18 mouse cellular contexts compared by ENCODE assay signal in genomic region chr1:82624934-82625333, GRCm38 (mm10). TPM values are rescaled to one million over a fixed set of nuclear protein-coding genes. Genes with fewer than 3 reads are reported as not detected.
DNase-seq lines count a peak whose midpoint lies in the region; ATAC-seq and TF ChIP-seq lines count a peak whose summit lies in the region.
"Had no signal": no experiment of that assay in that cellular context is flagged by ENCODE, and none has a peak within 500 bp of the region (broad histone marks: within the 10 kb centered on the region; RNA-seq: fewer than 3 reads in every experiment).

No protein-coding gene starts in this region.

- ATAC-seq in liver, embryonic 13.5 days (ENCODE audit: low read depth) = peak; percentile 55
- ATAC-seq in liver, postnatal 0 days = peak; percentile 88
- ATAC-seq in hindbrain, embryonic 14.5 days (ENCODE audit: low FRiP score) = no peak
- ATAC-seq: forebrain, embryonic 15.5 days had no signal

- no peaks in the 10 kb centered on the region for H3K36me3 ChIP-seq in liver, embryonic 13.5 days
- H3K36me3 ChIP-seq in liver, postnatal 0 days (replicated peaks; ENCODE audit: insufficient read depth, low read length) = no peaks in the 10 kb centered on the region
- no peaks in the 10 kb centered on the region for H3K36me3 ChIP-seq in hindbrain, embryonic 14.5 days (replicated peaks; ENCODE audit: control insufficient read depth, insufficient read depth)
- H3K36me3 ChIP-seq: embryonic facial prominence, embryonic 12.5 days; forebrain, embryonic 15.5 days; heart, embryonic 15.5 days; hindbrain, embryonic 13.5 days had no signal

- H3K4me3 ChIP-seq in liver, embryonic 13.5 days (replicated peaks) = no peak overlapping the region
- no peak overlapping the region for H3K4me3 ChIP-seq in liver, postnatal 0 days (ENCODE audit: low read depth, low read length)
- H3K4me3 ChIP-seq in hindbrain, embryonic 14.5 days (replicated peaks; ENCODE audit: low read length) = no peak overlapping the region
- H3K4me3 ChIP-seq: embryonic facial prominence, embryonic 12.5 days; forebrain, embryonic 15.5 days; heart, embryonic 15.5 days; hindbrain, embryonic 13.5 days had no signal

- TF ChIP-seq EP300 in liver, postnatal 0 days (IDR thresholded peaks at IDR 0.05; ENCODE audit: low read depth) = peak; percentile 87

- no peak for TF ChIP-seq CTCF in liver, postnatal 0 days (IDR thresholded peaks at IDR 0.05; ENCODE audit: low read depth)

- H3K9ac ChIP-seq in liver, embryonic 13.5 days = no peak overlapping the region
- no peak overlapping the region for H3K9ac ChIP-seq in liver, postnatal 0 days (replicated peaks)
- no peak overlapping the region for H3K9ac ChIP-seq in hindbrain, embryonic 14.5 days
- H3K9ac ChIP-seq: embryonic facial prominence, embryonic 12.5 days; forebrain, embryonic 15.5 days; heart, embryonic 15.5 days; hindbrain, embryonic 13.5 days had no signal

- 0 out of 2 replicates have a peak overlapping the region, but pooled peaks have one; percentile 45 for H3K27ac ChIP-seq in liver, embryonic 13.5 days
- no peak overlapping the region for H3K27ac ChIP-seq in liver, postnatal 0 days (ENCODE audit: low read depth)
- H3K27ac ChIP-seq in hindbrain, embryonic 14.5 days = no peak overlapping the region
- H3K27ac ChIP-seq: embryonic facial prominence, embryonic 12.5 days; forebrain, embryonic 15.5 days; heart, embryonic 15.5 days; hindbrain, embryonic 13.5 days had no signal

- no peak overlapping the region for H3K4me2 ChIP-seq in liver, embryonic 13.5 days
- no peak overlapping the region for H3K4me2 ChIP-seq in liver, postnatal 0 days (ENCODE audit: low read depth, low read length)
- no peak overlapping the region for H3K4me2 ChIP-seq in hindbrain, embryonic 14.5 days (replicated peaks)
- H3K4me2 ChIP-seq: embryonic facial prominence, embryonic 12.5 days; forebrain, embryonic 15.5 days; heart, embryonic 11.5 days; heart, embryonic 15.5 days; hindbrain, embryonic 13.5 days had no signal

- peak; percentile 8 for DNase-seq in liver
- DNase-seq in liver, embryonic 13.5 days = no peak
- no peak for DNase-seq in liver, postnatal 0 days
- DNase-seq in spleen, postnatal 4 days (ENCODE audit: low spot score in 2 of 2) = no peak
- no peak for DNase-seq in hindbrain, embryonic 14.5 days (ENCODE audit: low spot score)
- DNase-seq in embryo, embryonic 10 days (ENCODE audit: low spot score) = no peak
- DNase-seq: adrenal gland, adult 2 months; adrenal gland, postnatal 36 days; cerebellum, adult 8-10 months; cerebellum, postnatal 14 days; gastrocnemius, postnatal 36 days; heart, adult 18-20 months; heart, postnatal 14 days had no signal

- 21% methylated on average over 6 of the region's 6 CpGs for WGBS in liver, embryonic 13.5 days (ENCODE audit: insufficient replicate concordance)
- 48% methylated on average over 6 of the region's 6 CpGs for WGBS in liver, postnatal 0 days (ENCODE audit: insufficient replicate concordance)
- WGBS in hindbrain, embryonic 14.5 days = 85% methylated on average over 6 of the region's 6 CpGs

- no peaks in the 10 kb centered on the region for H3K9me3 ChIP-seq in liver, embryonic 13.5 days (replicated peaks)
- no peaks in the 10 kb centered on the region for H3K9me3 ChIP-seq in liver, postnatal 0 days (ENCODE audit: low read length)
- no peaks in the 10 kb centered on the region for H3K9me3 ChIP-seq in hindbrain, embryonic 14.5 days (ENCODE audit: control insufficient read depth, low read length)
- H3K9me3 ChIP-seq: embryonic facial prominence, embryonic 12.5 days; forebrain, embryonic 15.5 days; heart, embryonic 15.5 days; hindbrain, embryonic 13.5 days had no signal

- H3K27me3 ChIP-seq in liver, embryonic 13.5 days = no peaks in the 10 kb centered on the region
- no peaks in the 10 kb centered on the region for H3K27me3 ChIP-seq in liver, postnatal 0 days (ENCODE audit: insufficient read depth, low read length)
- H3K27me3 ChIP-seq in hindbrain, embryonic 14.5 days (ENCODE audit: control insufficient read depth, insufficient read depth, low read length) = no peaks in the 10 kb centered on the region
- H3K27me3 ChIP-seq: embryonic facial prominence, embryonic 12.5 days; forebrain, embryonic 15.5 days; heart, embryonic 15.5 days; hindbrain, embryonic 13.5 days had no signal

- peaks cover 23% of the 10 kb centered on the region for H3K4me1 ChIP-seq in liver, embryonic 13.5 days (replicated peaks)
- no peaks in the 10 kb centered on the region for H3K4me1 ChIP-seq in liver, postnatal 0 days (ENCODE audit: insufficient read depth)
- H3K4me1 ChIP-seq in hindbrain, embryonic 14.5 days (replicated peaks; ENCODE audit: control insufficient read depth, insufficient read depth, low read length) = no peaks in the 10 kb centered on the region
- H3K4me1 ChIP-seq: embryonic facial prominence, embryonic 12.5 days; forebrain, embryonic 15.5 days; hindbrain, embryonic 13.5 days had no signal

RNA-seq across cellular contexts. Expression of gene Col4a3, which starts 38.2 kb away (rescaled TPM):
- polyA plus RNA-seq in liver, embryonic 13.5 days (2015; fragmentation: Nextera tagmentation; extraction: Ambion mirVana) = 0.09 and 0.14 TPM in 2 replicates
- polyA plus RNA-seq in liver, postnatal 0 days (2015; fragmentation: Nextera tagmentation; extraction: Ambion mirVana) = 0.22 and 0.27 TPM in 2 replicates
- 0.33 and 0.48 TPM in 2 replicates for polyA plus RNA-seq in hindbrain, embryonic 14.5 days (2014; fragmentation: Nextera tagmentation; extraction: Ambion mirVana)

RNA-seq across cellular contexts. Expression of gene Col4a4, which starts 38.3 kb away (rescaled TPM):
- 0.03 TPM in 2 replicates for polyA plus RNA-seq in liver, embryonic 13.5 days (2015; fragmentation: Nextera tagmentation; extraction: Ambion mirVana)
- 0.28 and 0.31 TPM in 2 replicates for polyA plus RNA-seq in liver, postnatal 0 days (2015; fragmentation: Nextera tagmentation; extraction: Ambion mirVana)
- 0.25 TPM in 2 replicates for polyA plus RNA-seq in hindbrain, embryonic 14.5 days (2014; fragmentation: Nextera tagmentation; extraction: Ambion mirVana)
